Mouse (Mus musculus) olfactory bulb, adult 2 months (tissue): ENCODE data around the gene Igf2bp3.

Source experiments
- CTCF ChIP-seq: fragments of 200-500 bp; IDR thresholded peaks from 2 replicates; pipeline ENCODE4 v1.5.1; 2012; ENCODE audit warnings: low read depth, mild to moderate bottlenecking, low read length, moderate library complexity; ENCODE audit not compliant: insufficient read depth
- POLR2A ChIP-seq: fragments of 200-500 bp; IDR thresholded peaks from 2 replicates; pipeline ENCODE4 v1.6.1; 2012; ENCODE audit warnings: mild to moderate bottlenecking, low read depth, low read length, moderate library complexity; ENCODE audit not compliant: insufficient read depth

GRCm38 (mm10) chr6:49225728-49226123 lies 11.0 kb upstream of the Igf2bp3 start:
- TF ChIP-seq CTCF (no peak), POLR2A (no peak)
